Mouse (Mus musculus) cerebellum, adult 2 months (tissue): ENCODE measurements at regions not wholly inside any gene's neighbourhood (a gene's known extent, or its start where the extent isn't known, plus 50 kb on each side); places are given as distances from the start of the nearest gene placed in this dataset.

Experiments
- CTCF ChIP-seq: fragments of 200-500 bp; IDR thresholded peaks from 2 replicates; pipeline ENCODE4 v1.5.1; 2011; ENCODE audit warnings: low read depth, mild to moderate bottlenecking, control low read depth, low read length, moderate library complexity, borderline replicate concordance; ENCODE audit not compliant: insufficient read depth
- POLR2A ChIP-seq: fragments of 200-500 bp; IDR thresholded peaks from 2 replicates; pipeline ENCODE4 v1.6.1; 2011; ENCODE audit warnings: low read length, control low read depth, borderline replicate concordance; ENCODE audit not compliant: insufficient read depth

- no peak for TF ChIP-seq CTCF
- TF ChIP-seq POLR2A: no peak
These were observed 356.6 kb downstream of the Gabrg2 start for GRCm38 (mm10) chr11:41644083-41644482.
